Mouse (Mus musculus) heart, adult 2 months (tissue): ENCODE results near the gene Agpat3.

Experiments
- CTCF ChIP-seq: fragments of 200-600 bp; IDR thresholded peaks from 2 replicates; pipeline ENCODE4 v1.8.1; 2022; ENCODE audit warnings: antibody characterized with exemption, mild to moderate bottlenecking, moderate library complexity
- EP300 ChIP-seq: fragments of 200-500 bp; IDR thresholded peaks from 2 replicates; pipeline ENCODE4 v1.6.1; 2011; ENCODE audit warnings: low read depth, low read length, control low read depth; ENCODE audit not compliant: insufficient read depth
- POLR2A ChIP-seq: fragments of 200-500 bp; IDR thresholded peaks from 2 replicates; pipeline ENCODE4 v1.6.1; 2011; ENCODE audit warnings: mild to moderate bottlenecking, low read depth, low read length, control low read depth; ENCODE audit not compliant: insufficient read depth

DNA sequence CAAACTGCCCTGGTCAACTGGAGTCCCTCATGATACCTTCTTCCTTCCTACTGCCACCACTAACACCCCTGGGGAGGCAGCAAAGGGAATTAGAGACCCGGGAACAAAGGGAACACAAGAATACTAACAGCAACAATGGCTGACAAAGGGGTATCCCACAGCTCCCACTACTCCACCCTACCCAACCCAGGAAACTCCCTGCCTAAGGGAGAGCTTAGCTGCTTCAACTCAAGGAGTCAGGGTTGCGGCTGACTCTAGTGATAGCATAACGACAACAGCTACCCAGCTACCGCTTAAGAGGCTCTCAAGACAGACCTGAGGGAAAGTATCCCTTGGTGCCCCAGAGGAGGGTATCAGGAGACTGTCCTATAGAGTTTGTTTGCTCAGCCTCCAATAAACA is 15.3 kb upstream of the Agpat3 start:
- TF ChIP-seq CTCF = no peak
- no peak for TF ChIP-seq POLR2A
- TF ChIP-seq EP300 = no peak
